Mouse (Mus musculus): ENCODE results near the gene Nomo1. TPM values are rescaled to one million over a fixed set of nuclear protein-coding genes. Genes with fewer than 3 reads are reported as not detected.

Nomo1 gene
- 42.7 TPM for total RNA-seq (2023)

DNA sequence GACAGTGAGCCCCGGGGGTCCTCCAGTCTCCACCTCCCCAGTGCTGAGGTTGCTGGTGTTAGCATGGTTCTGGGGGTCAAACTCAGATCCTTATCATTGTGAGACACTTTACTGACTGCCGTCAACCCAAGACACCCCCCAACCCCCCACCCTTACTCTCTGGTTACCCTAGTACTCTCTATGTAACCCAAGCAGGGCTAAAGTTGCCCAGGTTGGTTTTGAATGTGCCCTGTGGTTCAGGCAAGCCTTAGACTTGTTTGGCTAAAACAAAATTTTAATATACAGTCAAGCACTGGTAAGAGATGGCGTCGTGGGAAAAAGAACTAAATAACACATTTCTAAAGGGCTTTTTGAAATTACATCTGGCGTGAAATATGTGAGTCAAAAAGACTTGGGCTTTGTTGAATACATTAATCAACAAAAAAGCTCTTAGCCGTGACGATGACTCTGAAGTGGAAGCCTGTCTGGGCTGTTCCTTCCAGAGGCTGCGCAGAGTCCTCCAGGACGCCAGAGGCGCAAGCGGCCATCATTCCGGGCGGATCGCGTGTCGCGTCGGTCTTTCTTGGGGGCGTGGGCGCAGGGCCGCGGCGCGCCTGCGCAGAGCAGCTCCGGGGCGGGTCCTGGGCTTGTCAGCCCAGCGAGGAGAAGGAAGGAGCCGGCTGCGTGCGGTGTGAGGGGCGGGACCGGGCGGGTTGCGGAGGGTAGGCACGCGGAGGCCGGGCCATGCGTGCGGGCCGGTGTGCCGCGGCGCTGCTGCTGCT is at the start of gene Nomo1:
Gene Nomo1 (plus strand): TSS at position 590 of the 761 bp plus-strand sequence.

DNA sequence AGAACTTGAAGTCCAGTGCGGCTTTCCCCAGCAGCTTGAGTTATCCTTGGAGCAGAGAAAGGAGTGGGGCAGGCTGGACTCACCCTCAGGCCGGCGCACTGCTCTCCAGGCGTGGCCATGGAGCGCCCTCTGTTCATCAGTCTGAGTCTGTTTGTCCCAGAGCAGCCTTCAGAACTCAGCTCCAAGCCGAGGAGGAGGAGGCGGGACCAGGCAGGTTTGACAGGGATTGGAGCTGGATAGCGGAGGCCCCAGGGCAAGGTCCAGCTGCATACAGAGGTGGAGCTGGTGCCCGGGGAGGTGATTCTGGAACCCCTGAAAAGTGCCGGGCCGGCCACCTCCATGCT is 3.4 kb upstream of the Nomo1 start, which contains the start of gene Abcc6:
Gene Abcc6 (minus strand): TSS at position 158 of the 344 bp plus-strand sequence.

DNA sequence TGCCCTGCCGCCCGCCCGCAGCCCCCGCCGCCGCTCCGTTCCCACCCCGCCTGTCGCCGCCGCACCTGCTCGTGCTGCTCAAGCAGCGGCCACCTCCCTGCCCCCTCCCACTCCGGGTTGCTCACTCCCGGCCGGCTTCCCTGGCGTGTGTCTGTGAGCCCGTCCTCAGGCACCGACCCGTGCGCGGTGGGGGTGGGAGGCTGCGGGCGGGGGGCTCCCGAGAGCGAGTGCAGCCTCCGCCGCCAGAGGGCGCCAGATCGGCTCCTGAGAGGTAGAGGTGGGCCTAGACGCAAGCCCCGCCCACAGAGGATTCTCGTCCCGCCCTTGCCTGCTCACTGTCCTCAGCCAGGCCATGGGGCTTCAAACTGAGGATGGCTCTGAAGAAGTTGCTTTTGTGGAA is 67.1 kb downstream of the Nomo1 start, which contains the start of gene Kcnj11:
Gene Kcnj11 (minus strand): TSS at position 202 of the 400 bp plus-strand sequence.

Other genes starting within 250 kb of the Nomo1 start
- 1.1 TPM for gene Lmtk3, start 250.0 kb upstream of the Nomo1 start, total RNA-seq (2023)
- 3.8 TPM for gene Sult2b1, start 249.0 kb upstream of the Nomo1 start, total RNA-seq (2023)
- gene Cyth2, start 219.1 kb upstream of the Nomo1 start, total RNA-seq (2023), result 119 TPM
- gene Kcnj14, start 208.9 kb upstream of the Nomo1 start, total RNA-seq (2023), result 3.9 TPM
- gene Grwd1, start 202.8 kb upstream of the Nomo1 start, total RNA-seq (2023), result 37.0 TPM
- 60.4 TPM for gene Kdelr1, start 160.9 kb upstream of the Nomo1 start, total RNA-seq (2023)
- 0.43 TPM for gene Grin2d, start 155.3 kb upstream of the Nomo1 start, total RNA-seq (2023)
- not detected for gene Syngr4, start 137.0 kb upstream of the Nomo1 start, total RNA-seq (2023)
- 8.9 TPM for gene Tmem143, start 136.8 kb upstream of the Nomo1 start, total RNA-seq (2023)
- 353 TPM for gene Emp3, start 112.3 kb upstream of the Nomo1 start, total RNA-seq (2023)
- 1.7 TPM for gene Ccdc114, start 109.6 kb upstream of the Nomo1 start, total RNA-seq (2023)
- gene Abcc6, start 3.4 kb upstream of the Nomo1 start, total RNA-seq (2023), result not detected
- not detected for gene Kcnj11, start 67.1 kb downstream of the Nomo1 start, total RNA-seq (2023)
- 0.21 TPM for gene Abcc8, start 146.3 kb downstream of the Nomo1 start, total RNA-seq (2023)
- 0.67 TPM for gene Ush1c, start 204.8 kb downstream of the Nomo1 start, total RNA-seq (2023)
- gene Otog, start 207.3 kb downstream of the Nomo1 start, total RNA-seq (2023), result 0.12 TPM